Mouse (Mus musculus) liver, embryonic 12.5 days (tissue): ENCODE data around the gene Hilpda. TPM values are rescaled to one million over a fixed set of nuclear protein-coding genes. Genes with fewer than 3 reads are reported as not detected.

ENCODE experiments used
- ATAC-seq: fragments of 200-750 bp; cut with Nextera tagmentation; 2 replicates; pipeline ENCODE4 v1.8.0; 2017; ENCODE audit warnings: moderate number of reproducible peaks, mild to moderate bottlenecking, moderate library complexity
- H3K27ac ChIP-seq: fragments of 300-500 bp; sonication (generic); 2 replicates; pipeline ENCODE4 v1.5.1; 2016; ENCODE audit warnings: mild to moderate bottlenecking
- H3K27me3 ChIP-seq: fragments of 300-500 bp; sonication (generic); replicated peaks from 2 replicates; pipeline ENCODE4 v1.6.1; 2016; ENCODE audit warnings: mild to moderate bottlenecking, moderate library complexity
- H3K36me3 ChIP-seq: fragments of 300-500 bp; sonication (generic); 2 replicates; pipeline ENCODE4 v1.6.1; 2016; ENCODE audit warnings: mild to moderate bottlenecking, moderate library complexity
- H3K4me1 ChIP-seq: fragments of 300-500 bp; sonication (generic); 2 replicates; pipeline ENCODE4 v1.6.1; 2016
- H3K4me2 ChIP-seq: fragments of 300-500 bp; sonication (generic); 2 replicates; pipeline ENCODE4 v1.6.1; 2016; ENCODE audit warnings: mild to moderate bottlenecking, moderate library complexity
- H3K4me3 ChIP-seq: fragments of 300-500 bp; sonication (generic); 2 replicates; pipeline ENCODE4 v1.5.1; 2016; ENCODE audit warnings: mild to moderate bottlenecking, moderate library complexity
- H3K9ac ChIP-seq: fragments of 300-500 bp; sonication (generic); 2 replicates; pipeline ENCODE4 v1.6.1; 2016; ENCODE audit warnings: mild to moderate bottlenecking, moderate library complexity
- H3K9me3 ChIP-seq: fragments of 300-500 bp; sonication (generic); replicated peaks from 2 replicates; pipeline ENCODE4 v1.6.1; 2016; ENCODE audit warnings: mild to moderate bottlenecking, moderate library complexity
- WGBS: fragments of 180-500 bp; shearing (Covaris S2); methylation state at CpG from one replicate; pipeline ENCODE4 v1.1.7; 2016; ENCODE audit not compliant: insufficient replicate concordance; 5-methylcytosine and 5-hydroxymethylcytosine counted together
- polyA plus RNA-seq: library from polyadenylated mRNA; unstranded; fragments of >200 nt; fragmentation: Nextera tagmentation; extraction: Ambion mirVana; gene quantifications from 2 replicates; pipeline ENCODE4 v1.2.1, GENCODE M21; 2016

Gene Hilpda
- polyA plus RNA-seq, 1 experiment from 2014 or later: 20.0 TPM

DNA sequence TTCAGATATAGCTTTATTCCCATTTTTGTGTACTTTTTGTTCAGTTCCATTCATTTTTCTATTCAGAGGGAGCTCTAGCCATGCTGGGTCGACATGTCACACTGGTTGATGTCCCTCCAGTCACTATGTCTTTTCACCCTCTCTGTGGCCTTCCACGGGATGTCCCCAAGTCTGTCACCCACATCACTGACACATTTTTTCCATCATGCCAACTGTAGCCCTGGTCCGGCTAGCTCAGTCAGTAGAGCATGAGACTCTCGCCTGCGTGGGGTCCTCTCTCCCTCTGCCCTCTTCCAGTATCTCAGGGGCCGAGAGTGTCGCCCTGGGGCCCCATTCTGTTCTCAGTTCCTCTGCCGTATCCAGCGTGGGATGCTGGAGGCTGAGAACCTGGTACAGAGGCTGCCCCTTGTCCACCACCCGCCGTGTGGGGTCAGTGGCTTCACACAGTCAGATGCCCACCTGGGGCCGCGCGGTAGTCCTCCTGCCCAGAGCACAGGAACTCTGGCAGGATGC, 41.5 kb downstream of the Hilpda start:
- H3K27me3 ChIP-seq: no peaks in the 10 kb centered on the region; the same call in 1 of the 2 replicates
- no peaks in the 10 kb centered on the region for H3K4me1 ChIP-seq
- H3K9ac ChIP-seq: no peak overlapping the region
- H3K36me3 ChIP-seq: no peaks in the 10 kb centered on the region
- ATAC-seq: no peak
- 67% methylated on average over 14 of the region's 14 CpGs for WGBS
- H3K4me2 ChIP-seq: no peak overlapping the region
- no peak overlapping the region for H3K27ac ChIP-seq
- H3K9me3 ChIP-seq: no peaks in the 10 kb centered on the region
- H3K4me3 ChIP-seq: no peak overlapping the region

DNA sequence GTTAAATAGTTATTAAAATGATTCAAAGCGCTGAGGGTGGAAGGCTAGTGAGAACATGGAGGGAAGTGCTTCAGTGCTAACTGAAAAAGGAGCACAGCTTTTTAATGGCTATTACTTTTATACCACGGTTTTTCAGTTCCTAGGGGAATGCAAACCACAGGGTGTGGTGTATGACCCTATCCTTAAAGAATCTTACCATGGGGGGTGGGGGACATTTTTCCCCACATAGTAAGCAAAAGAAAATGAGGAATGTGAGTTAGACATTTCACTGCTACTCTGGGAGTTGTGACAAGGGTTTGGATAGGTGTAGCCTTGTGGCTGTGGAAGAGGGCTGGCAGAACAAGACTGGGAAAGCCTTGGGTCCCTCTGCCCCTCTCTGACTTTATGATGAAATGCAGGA, 45.0 kb downstream of the Hilpda start:
- Histone ChIP-seq H3K4me2 (no peak overlapping the region), H3K27me3 (no peaks in the 10 kb centered on the region; the same call in 1 of the 2 replicates), H3K4me1 (no peaks in the 10 kb centered on the region), H3K9ac (no peak overlapping the region), H3K9me3 (no peaks in the 10 kb centered on the region), H3K36me3 (no peaks in the 10 kb centered on the region), H3K4me3 (no peak overlapping the region), H3K27ac (no peak overlapping the region)
- 57% methylated on average over 2 of the region's 2 CpGs for WGBS
- ATAC-seq: no peak

DNA sequence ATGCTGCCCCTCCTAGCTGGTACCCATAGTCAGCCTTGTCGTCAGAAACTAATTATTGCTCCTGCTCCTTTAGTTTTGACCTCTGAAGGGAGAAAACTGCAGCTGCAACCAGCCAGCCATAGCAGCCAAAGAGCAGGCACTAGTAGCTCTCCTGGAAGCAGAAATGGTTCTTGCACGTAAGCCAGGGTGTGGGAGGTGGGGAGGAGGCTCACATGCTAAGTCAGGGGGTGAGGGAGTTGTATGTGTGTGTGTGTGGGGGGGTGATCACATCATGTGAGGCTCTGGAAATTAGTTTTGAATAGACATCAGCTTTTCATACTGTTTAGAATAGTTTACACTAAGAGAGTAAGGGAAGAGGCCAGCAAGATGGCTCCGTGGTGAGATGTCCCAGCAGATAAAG, 45.7 kb downstream of the Hilpda start:
- no peak overlapping the region for H3K27ac ChIP-seq
- no peak for ATAC-seq
- 58% methylated on average over 3 of the region's 3 CpGs for WGBS

DNA sequence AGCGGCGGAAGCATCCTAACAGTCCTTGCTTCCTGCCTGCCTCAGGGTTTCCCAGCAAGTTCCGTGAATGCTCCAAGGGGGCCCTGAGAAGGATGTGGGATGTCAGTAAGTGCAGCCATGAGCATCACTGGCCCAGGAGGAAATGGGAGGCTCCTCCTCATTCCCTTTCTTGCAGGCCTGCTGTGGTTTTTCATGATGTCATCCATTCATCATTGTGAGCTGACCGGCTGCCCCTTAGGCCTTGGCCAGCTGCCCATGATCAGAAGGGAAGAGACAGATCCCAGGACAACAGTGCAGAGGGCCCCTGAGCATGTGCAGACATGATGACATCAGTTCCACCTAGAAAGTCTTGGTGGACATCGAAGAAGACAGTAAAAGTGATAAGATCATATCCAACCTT, 46.6 kb downstream of the Hilpda start, which contains the start of gene Fam71f1:
Gene Fam71f1, plus strand, starts transcription at position 262 of the 400 bp plus-strand sequence.
- whole genome bisulfite sequencing: 39% methylated on average over 5 of the region's 5 CpGs
- no peaks in the 10 kb centered on the region for H3K9me3 ChIP-seq
- H3K4me2 ChIP-seq: no peak within 1 kb of the TSS
- H3K4me1 ChIP-seq: no peaks in the 10 kb centered on the region
- H3K9ac ChIP-seq: no peak within 1 kb of the TSS
- no peaks in the 10 kb centered on the region for H3K36me3 ChIP-seq
- H3K27me3 ChIP-seq: no peaks in the 10 kb centered on the region; the same call in 1 of the 2 replicates
- H3K4me3 ChIP-seq: no peak within 1 kb of the TSS
- ATAC-seq: no peak
- H3K27ac ChIP-seq: no peak within 1 kb of the TSS

More for the DNA sequence above, 45.7 kb downstream of the Hilpda start:
- no peaks in the 10 kb centered on the region for H3K36me3 ChIP-seq
- H3K9me3 ChIP-seq: no peaks in the 10 kb centered on the region
- no peak overlapping the region for H3K9ac ChIP-seq
- no peak overlapping the region for H3K4me3 ChIP-seq
- H3K27me3 ChIP-seq: no peaks in the 10 kb centered on the region; the same call in 1 of the 2 replicates
- no peaks in the 10 kb centered on the region for H3K4me1 ChIP-seq
- no peak overlapping the region for H3K4me2 ChIP-seq

DNA sequence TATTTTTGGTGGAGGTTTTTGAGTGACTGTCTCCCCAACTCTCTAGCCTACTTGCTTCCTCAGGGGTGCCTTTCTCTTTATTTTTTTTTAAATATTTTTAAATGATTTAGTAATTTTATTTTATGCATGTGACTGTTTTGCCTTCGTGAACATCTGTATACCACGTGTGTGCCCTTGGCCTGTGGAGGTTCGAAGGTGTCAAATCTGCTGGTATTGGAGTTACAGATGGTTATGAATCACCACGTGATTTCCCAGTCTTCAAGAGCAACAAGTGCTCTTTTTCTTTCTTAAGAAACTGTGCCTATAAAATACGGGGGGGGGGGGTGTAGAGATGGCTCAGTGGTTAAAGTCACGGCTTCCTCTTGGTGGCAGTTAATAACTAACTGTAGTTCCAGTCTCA, 49.3 kb downstream of the Hilpda start:
- H3K4me1 ChIP-seq: no peaks in the 10 kb centered on the region
- ATAC-seq: no peak
- H3K9me3 ChIP-seq: no peaks in the 10 kb centered on the region
- H3K4me2 ChIP-seq: no peak overlapping the region
- H3K36me3 ChIP-seq: no peaks in the 10 kb centered on the region
- H3K9ac ChIP-seq: no peak overlapping the region
- H3K27ac ChIP-seq: no peak overlapping the region
- 67% methylated on average over 6 of the region's 6 CpGs for WGBS
- H3K4me3 ChIP-seq: no peak overlapping the region
- H3K27me3 ChIP-seq: peaks cover 3% of the 10 kb centered on the region; the same call in 1 of the 2 replicates

DNA sequence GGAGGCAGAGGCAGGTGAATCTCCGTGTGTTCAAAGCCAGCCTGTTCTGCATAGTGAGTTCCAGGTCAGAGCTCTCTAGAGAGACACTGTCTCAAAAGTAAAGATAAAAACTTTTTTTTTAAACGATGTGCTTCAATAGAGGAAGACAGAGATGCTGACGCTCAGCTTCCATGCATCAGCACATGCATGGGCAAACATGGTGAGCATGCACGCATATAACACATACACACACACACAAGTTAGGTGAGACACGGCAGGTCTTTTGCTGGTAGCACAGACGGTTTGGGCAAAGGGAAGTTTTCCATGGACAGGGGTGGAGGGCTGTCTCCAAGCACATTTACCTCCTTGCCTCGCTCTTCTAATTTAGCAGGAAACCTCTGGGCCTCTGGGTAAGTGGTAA, 49.9 kb downstream of the Hilpda start:
- Histone ChIP-seq H3K27me3 (peaks cover 3% of the 10 kb centered on the region; the same call in 1 of the 2 replicates), H3K9me3 (no peaks in the 10 kb centered on the region), H3K4me2 (no peak overlapping the region), H3K36me3 (no peaks in the 10 kb centered on the region), H3K4me1 (no peaks in the 10 kb centered on the region), H3K27ac (no peak overlapping the region), H3K4me3 (no peak overlapping the region), H3K9ac (no peak overlapping the region)
- 74% methylated on average over 7 of the region's 7 CpGs for WGBS
- ATAC-seq: no peak

DNA sequence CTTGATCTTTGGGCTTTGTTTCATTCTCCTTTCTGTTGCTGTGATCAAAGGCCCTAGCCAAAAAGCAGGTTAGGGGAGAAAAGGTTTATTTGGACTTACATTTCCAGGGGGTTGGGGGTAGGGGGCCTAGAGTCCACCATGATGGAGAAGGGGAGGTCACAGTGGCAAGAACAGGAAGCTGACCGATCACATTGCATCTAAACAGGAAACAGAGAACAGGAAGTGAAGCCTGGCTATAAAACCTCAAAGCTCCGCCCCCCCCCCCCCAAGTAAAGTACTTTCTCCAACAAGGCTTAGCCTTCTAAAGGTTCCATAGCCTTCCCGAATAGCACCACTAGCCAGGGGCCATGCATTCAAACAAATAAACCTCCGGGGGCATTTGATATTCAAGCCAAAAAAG, 50.4 kb downstream of the Hilpda start:
- Histone ChIP-seq H3K36me3 (no peaks in the 10 kb centered on the region), H3K4me2 (no peak overlapping the region), H3K27me3 (peaks cover 7% of the 10 kb centered on the region; the same call in 1 of the 2 replicates), H3K9ac (no peak overlapping the region), H3K4me3 (no peak overlapping the region), H3K4me1 (no peaks in the 10 kb centered on the region), H3K27ac (no peak overlapping the region), H3K9me3 (no peaks in the 10 kb centered on the region)
- ATAC-seq: no peak
- WGBS: 40% methylated on average over 4 of the region's 4 CpGs

Other genes with a start within 250 kb of the Hilpda start
- not detected in 2 replicates for gene Lep, start 212.3 kb upstream of the Hilpda start, polyA plus RNA-seq
- 23.2 and 27.2 TPM in 2 replicates for gene Rbm28, start 107.5 kb upstream of the Hilpda start, polyA plus RNA-seq
- 0.07 and 0.12 TPM in 2 replicates for gene Prrt4, start 92.9 kb upstream of the Hilpda start, polyA plus RNA-seq
- gene Impdh1, start 56.1 kb upstream of the Hilpda start, polyA plus RNA-seq: 13.7 and 14.3 TPM in 2 replicates
- 0.20 and 0.31 TPM in 2 replicates for gene Fam71f2, start 7.1 kb downstream of the Hilpda start, polyA plus RNA-seq
- gene Fam71f1, start 46.7 kb downstream of the Hilpda start, polyA plus RNA-seq: not detected in 2 replicates
- 127 and 131 TPM in 2 replicates for gene Calu, start 75.6 kb downstream of the Hilpda start, polyA plus RNA-seq
- 0.08 TPM in 1 of 2 replicates, not detected in the other for gene Opn1sw, start 116.0 kb downstream of the Hilpda start, polyA plus RNA-seq
- gene Ccdc136, start 123.8 kb downstream of the Hilpda start, polyA plus RNA-seq: 0.94 and 1.8 TPM in 2 replicates
- gene Flnc, start 160.8 kb downstream of the Hilpda start, polyA plus RNA-seq: 2.2 and 2.8 TPM in 2 replicates
- 149 and 161 TPM in 2 replicates for gene Atp6v1f, start 195.2 kb downstream of the Hilpda start, polyA plus RNA-seq
- not detected in 2 replicates for gene Atp6v1fnb, start 198.9 kb downstream of the Hilpda start, polyA plus RNA-seq
- 2.8 and 3.2 TPM in 2 replicates for gene Kcp, start 235.5 kb downstream of the Hilpda start, polyA plus RNA-seq